Mouse (Mus musculus) midbrain, embryonic 13.5 days (tissue): ENCODE data around the gene Trim56. TPM values are rescaled to one million over a fixed set of nuclear protein-coding genes. Genes with fewer than 3 reads are reported as not detected.

ENCODE experiments used
- ATAC-seq: fragments of 200-750 bp; cut with Nextera tagmentation; 2 replicates; pipeline ENCODE4 v1.8.0; 2017; ENCODE audit warnings: mild to moderate bottlenecking, moderate TSS enrichment, moderate library complexity
- H3K27ac ChIP-seq: fragments of 300-500 bp; sonication (generic); 2 replicates; pipeline ENCODE4 v1.5.1; 2015; ENCODE audit warnings: inconsistent platforms, mild to moderate bottlenecking, moderate library complexity
- H3K27me3 ChIP-seq: fragments of 300-500 bp; sonication (generic); 2 replicates; pipeline ENCODE4 v1.6.1; 2015; ENCODE audit warnings: mild to moderate bottlenecking, inconsistent platforms
- H3K36me3 ChIP-seq: fragments of 300-500 bp; sonication (generic); 2 replicates; pipeline ENCODE4 v1.6.1; 2015; ENCODE audit warnings: mild to moderate bottlenecking, inconsistent platforms
- H3K4me1 ChIP-seq: fragments of 300-500 bp; sonication (generic); replicated peaks from 2 replicates; pipeline ENCODE4 v1.6.1; 2015; ENCODE audit warnings: inconsistent platforms
- H3K4me2 ChIP-seq: fragments of 300-500 bp; sonication (generic); replicated peaks from 2 replicates; pipeline ENCODE4 v1.6.1; 2015; ENCODE audit warnings: moderate library complexity, mild to moderate bottlenecking, inconsistent platforms
- H3K4me3 ChIP-seq: fragments of 300-500 bp; sonication (generic); replicated peaks from 2 replicates; pipeline ENCODE4 v1.5.1; 2015; ENCODE audit warnings: mild to moderate bottlenecking, inconsistent platforms
- H3K9ac ChIP-seq: fragments of 300-500 bp; sonication (generic); replicated peaks from 2 replicates; pipeline ENCODE4 v1.6.1; 2015; ENCODE audit warnings: mild to moderate bottlenecking, inconsistent platforms
- H3K9me3 ChIP-seq: fragments of 300-500 bp; sonication (generic); 2 replicates; pipeline ENCODE4 v1.6.1; 2016; ENCODE audit warnings: mild to moderate bottlenecking, inconsistent platforms
- WGBS: fragments of 180-500 bp; shearing (Covaris S2); methylation state at CpG from one replicate; pipeline ENCODE4 v1.1.7; 2015; 5-methylcytosine and 5-hydroxymethylcytosine counted together
- polyA plus RNA-seq: library from polyadenylated mRNA; unstranded; fragments of >200 nt; fragmentation: Nextera tagmentation; extraction: Ambion mirVana; gene quantifications from 2 replicates; pipeline ENCODE4 v1.2.1, GENCODE M21; 2015

The Trim56 gene
- polyA plus RNA-seq, 1 experiment from 2014 or later = 4.2 TPM

- Histone ChIP-seq H3K9ac (peak within 1 kb of the TSS; percentile 49; the same call in 1 of the 2 replicates), H3K9me3 (no peaks in the 10 kb centered on the region), H3K27ac (0 out of 2 replicates have a peak within 1 kb of the TSS, but pooled peaks have one; percentile 44), H3K4me2 (peak within 1 kb of the TSS; percentile 53), H3K4me3 (peak within 1 kb of the TSS; percentile 32), H3K27me3 (peaks cover 4% of the 10 kb centered on the region), H3K4me1 (peaks cover 17% of the 10 kb centered on the region; the same call in 1 of the 2 replicates), H3K36me3 (no peaks in the 10 kb centered on the region)
- 23% methylated on average over 23 of the region's 23 CpGs for WGBS
- ATAC-seq = peak; percentile 89
These were observed 43.7 kb downstream of the Trim56 start, which contains the start of gene Serpine1 for GRCm38 (mm10) chr5:137072079-137072960. Gene Serpine1, minus strand, starts transcription at chr5:137072268.

GRCm38 (mm10) chr5:137070881-137071605 is 45.0 kb downstream of the Trim56 start:
- no peak overlapping the region for H3K27ac ChIP-seq
- H3K4me2 ChIP-seq = no peak overlapping the region
- no peak for ATAC-seq
- peaks cover 17% of the 10 kb centered on the region; the same call in 1 of the 2 replicates for H3K4me1 ChIP-seq
- no peak overlapping the region for H3K9ac ChIP-seq
- H3K27me3 ChIP-seq = peaks cover 4% of the 10 kb centered on the region
- no peak overlapping the region for H3K4me3 ChIP-seq
- H3K36me3 ChIP-seq = no peaks in the 10 kb centered on the region
- H3K9me3 ChIP-seq = no peaks in the 10 kb centered on the region
- WGBS = 87% methylated on average over 19 of the region's 19 CpGs

GRCm38 (mm10) chr5:137068711-137069110 is 47.3 kb downstream of the Trim56 start:
- H3K4me1 ChIP-seq = peaks cover 12% of the 10 kb centered on the region; the same call in 1 of the 2 replicates
- H3K4me3 ChIP-seq = no peak overlapping the region
- H3K4me2 ChIP-seq = no peak overlapping the region
- H3K27ac ChIP-seq = no peak overlapping the region
- H3K9ac ChIP-seq = no peak overlapping the region
- ATAC-seq = no peak
- no peaks in the 10 kb centered on the region for H3K36me3 ChIP-seq
- H3K9me3 ChIP-seq = no peaks in the 10 kb centered on the region
- peaks cover 4% of the 10 kb centered on the region for H3K27me3 ChIP-seq
- WGBS = 73% methylated on average over 4 of the region's 4 CpGs

GRCm38 (mm10) chr5:137065923-137066322 is 50.1 kb downstream of the Trim56 start:
- no peaks in the 10 kb centered on the region; the same call in 1 of the 2 replicates for H3K27me3 ChIP-seq
- WGBS = 70% methylated on average over 8 of the region's 8 CpGs
- H3K4me2 ChIP-seq = no peak overlapping the region
- no peaks in the 10 kb centered on the region for H3K9me3 ChIP-seq
- no peak overlapping the region for H3K27ac ChIP-seq
- no peak overlapping the region for H3K4me3 ChIP-seq
- H3K9ac ChIP-seq = no peak overlapping the region
- no peaks in the 10 kb centered on the region for H3K4me1 ChIP-seq
- H3K36me3 ChIP-seq = no peaks in the 10 kb centered on the region
- ATAC-seq = no peak

- no peak for ATAC-seq
- 65% methylated on average over 6 of the region's 6 CpGs for WGBS
- Histone ChIP-seq H3K27me3 (no peaks in the 10 kb centered on the region; the same call in 1 of the 2 replicates), H3K4me3 (no peak overlapping the region), H3K27ac (no peak overlapping the region), H3K36me3 (no peaks in the 10 kb centered on the region), H3K9me3 (no peaks in the 10 kb centered on the region), H3K4me1 (no peaks in the 10 kb centered on the region), H3K4me2 (no peak overlapping the region), H3K9ac (no peak overlapping the region)
These were observed 50.6 kb downstream of the Trim56 start for GRCm38 (mm10) chr5:137065454-137065853.

- Histone ChIP-seq H3K36me3 (no peaks in the 10 kb centered on the region), H3K9me3 (no peaks in the 10 kb centered on the region), H3K27ac (no peak overlapping the region), H3K9ac (no peak overlapping the region), H3K27me3 (no peaks in the 10 kb centered on the region), H3K4me2 (no peak overlapping the region), H3K4me1 (no peaks in the 10 kb centered on the region), H3K4me3 (no peak overlapping the region)
- WGBS = 91% methylated on average over 5 of the region's 5 CpGs
- ATAC-seq = no peak
These were observed 53.4 kb downstream of the Trim56 start for GRCm38 (mm10) chr5:137062601-137063000.

GRCm38 (mm10) chr5:137061809-137062481 is 54.1 kb downstream of the Trim56 start:
- WGBS = 33% methylated on average over 10 of the region's 12 CpGs

More at GRCm38 (mm10) chr5:137061809-137062481, 54.1 kb downstream of the Trim56 start:
- Histone ChIP-seq H3K36me3 (no peaks in the 10 kb centered on the region), H3K4me3 (no peak overlapping the region), H3K4me2 (no peak overlapping the region), H3K9me3 (no peaks in the 10 kb centered on the region), H3K9ac (no peak overlapping the region), H3K27ac (no peak overlapping the region), H3K4me1 (no peaks in the 10 kb centered on the region), H3K27me3 (no peaks in the 10 kb centered on the region)
- ATAC-seq = no peak

Other genes starting within 250 kb of the Trim56 start
- 14.0 and 19.0 TPM in 2 replicates for gene Col26a1, start 233.0 kb downstream of the Trim56 start, polyA plus RNA-seq
- 119 and 125 TPM in 2 replicates for gene Ift22, start 208.1 kb downstream of the Trim56 start, polyA plus RNA-seq
- 389 and 412 TPM in 2 replicates for gene Fis1, start 162.9 kb downstream of the Trim56 start, polyA plus RNA-seq
- gene Cldn15, start 149.6 kb downstream of the Trim56 start, polyA plus RNA-seq = 0.16 and 0.35 TPM in 2 replicates
- gene Plod3, start 129.2 kb downstream of the Trim56 start, polyA plus RNA-seq = 34.8 and 35.1 TPM in 2 replicates
- 110 TPM in 2 replicates for gene Znhit1, start 128.2 kb downstream of the Trim56 start, polyA plus RNA-seq
- 2.4 TPM in 2 replicates for gene Vgf, start 89.8 kb downstream of the Trim56 start, polyA plus RNA-seq
- gene Ap1s1, start 70.1 kb downstream of the Trim56 start, polyA plus RNA-seq = 257 and 272 TPM in 2 replicates
- gene Serpine1, start 43.9 kb downstream of the Trim56 start, polyA plus RNA-seq = 0.17 TPM in 1 of 2 replicates, not detected in the other
- gene Muc3, start 33.1 kb upstream of the Trim56 start, polyA plus RNA-seq = not detected in 2 replicates
- not detected in 2 replicates for gene Muc3a, start 96.2 kb upstream of the Trim56 start, polyA plus RNA-seq
- gene Ache, start 171.3 kb upstream of the Trim56 start, polyA plus RNA-seq = 11.2 and 11.3 TPM in 2 replicates
- gene Ufsp1, start 178.4 kb upstream of the Trim56 start, polyA plus RNA-seq = 9.7 and 10.0 TPM in 2 replicates
- 116 and 123 TPM in 2 replicates for gene Srrt, start 191.5 kb upstream of the Trim56 start, polyA plus RNA-seq
- gene Trip6, start 198.2 kb upstream of the Trim56 start, polyA plus RNA-seq = 19.8 and 22.1 TPM in 2 replicates
- gene Slc12a9, start 217.4 kb upstream of the Trim56 start, polyA plus RNA-seq = 21.8 and 23.4 TPM in 2 replicates
- gene Ephb4, start 233.9 kb upstream of the Trim56 start, polyA plus RNA-seq = 7.5 and 8.6 TPM in 2 replicates